Mouse (Mus musculus) frontal cortex, postnatal 14 days (tissue): ENCODE measurements around the gene Slc1a5.

Source experiments
- DNase-seq, 2 experiments: peaks; one replicate each; pipeline ENCODE4 v3.0.0; 2022; ENCODE audit warnings: low spot score in 2 of 2

Gene Slc1a5

DNA sequence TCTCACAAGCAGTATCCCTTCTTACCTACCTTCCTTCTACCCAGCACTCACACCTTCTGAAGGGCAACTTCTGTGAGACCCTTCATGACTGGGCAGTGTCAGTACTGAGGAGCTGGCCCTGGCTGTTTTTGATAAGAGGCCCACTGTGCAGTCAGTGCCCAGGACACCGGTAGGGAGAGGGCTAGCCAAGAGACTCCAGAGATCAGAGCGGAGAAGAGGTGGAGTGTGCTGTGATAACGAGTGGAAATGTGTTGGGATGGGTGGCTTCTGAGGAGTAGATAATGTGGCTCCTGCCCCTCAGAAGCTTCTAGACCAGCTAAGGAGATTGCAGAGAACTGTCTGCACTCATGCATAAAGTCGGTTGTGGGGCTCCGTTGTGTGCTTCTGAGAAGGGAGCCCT, 38.7 kb downstream of the Slc1a5 start:
- DNase-seq, result no peak

- no peak for DNase-seq
Observed at GRCm38 (mm10) chr7:16820271-16820763, 39.2 kb downstream of the Slc1a5 start.

GRCm38 (mm10) chr7:16821091-16821490, 40.0 kb downstream of the Slc1a5 start:
- DNase-seq, result no peak

DNA sequence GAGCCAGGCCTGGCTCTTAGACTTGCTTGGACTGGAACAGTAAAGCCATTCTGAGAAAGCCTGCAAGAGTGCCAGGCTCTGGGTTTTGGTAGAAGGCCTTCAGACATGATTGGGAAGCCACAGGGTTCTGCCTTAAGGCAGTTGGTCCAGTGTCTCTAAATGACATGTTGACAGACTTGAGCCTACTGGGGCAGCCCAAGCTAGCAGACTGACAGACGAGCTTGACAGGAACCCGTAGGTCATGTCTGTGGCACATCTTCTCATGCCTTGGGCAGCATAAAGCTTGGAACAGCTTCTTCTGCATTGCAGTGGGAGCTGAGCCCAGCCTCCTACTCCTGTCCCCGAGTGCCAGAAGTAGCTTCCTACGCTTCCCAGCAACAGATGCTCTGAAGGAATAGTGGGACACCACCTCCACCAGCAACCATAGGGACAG, 40.5 kb downstream of the Slc1a5 start:
- DNase-seq, result no peak

GRCm38 (mm10) chr7:16823734-16824133, 42.6 kb downstream of the Slc1a5 start:
- DNase-seq, result peak in 1 of 2 experiments; percentile 64

DNA sequence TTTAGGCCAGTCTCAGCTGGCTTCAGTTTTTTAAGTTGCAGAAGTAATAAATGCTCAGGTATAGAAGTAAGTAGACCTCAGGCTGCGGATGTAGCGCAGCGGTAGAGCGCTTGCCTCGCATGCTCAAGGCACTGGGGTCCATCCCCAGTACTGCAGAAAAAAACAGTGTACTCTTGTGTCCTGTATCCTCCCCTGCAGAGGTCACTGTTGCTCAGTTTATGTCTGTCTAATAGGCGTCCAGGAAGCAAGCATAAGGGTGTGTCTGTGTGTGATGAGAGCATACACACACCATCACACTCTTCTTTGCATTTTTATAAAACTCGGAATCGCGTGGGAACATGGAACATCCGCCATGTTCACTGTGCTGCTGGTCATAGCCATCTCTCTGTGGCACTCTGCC, 44.6 kb downstream of the Slc1a5 start:
- no peak for DNase-seq

DNA sequence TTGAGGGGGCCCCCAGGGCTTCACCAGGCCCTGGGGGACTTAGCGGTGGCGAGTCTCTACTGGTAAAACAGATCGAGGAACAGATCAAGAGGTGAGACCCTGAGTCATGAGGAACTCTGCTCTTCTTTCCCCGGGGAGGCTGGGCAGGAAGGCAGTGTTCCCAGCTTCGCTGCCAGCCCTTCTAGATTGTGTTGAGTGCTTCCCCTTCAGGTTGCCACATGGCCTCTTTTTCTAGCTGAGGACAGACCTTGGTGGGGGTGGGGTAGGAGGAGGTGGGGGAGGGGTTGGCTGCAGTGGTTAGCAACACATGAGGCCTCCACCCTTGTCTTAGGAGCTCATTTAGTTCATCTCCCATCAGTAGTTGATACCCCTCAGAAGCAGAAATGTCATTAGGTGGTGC, 45.4 kb downstream of the Slc1a5 start:
- DNase-seq, result no peak

DNA sequence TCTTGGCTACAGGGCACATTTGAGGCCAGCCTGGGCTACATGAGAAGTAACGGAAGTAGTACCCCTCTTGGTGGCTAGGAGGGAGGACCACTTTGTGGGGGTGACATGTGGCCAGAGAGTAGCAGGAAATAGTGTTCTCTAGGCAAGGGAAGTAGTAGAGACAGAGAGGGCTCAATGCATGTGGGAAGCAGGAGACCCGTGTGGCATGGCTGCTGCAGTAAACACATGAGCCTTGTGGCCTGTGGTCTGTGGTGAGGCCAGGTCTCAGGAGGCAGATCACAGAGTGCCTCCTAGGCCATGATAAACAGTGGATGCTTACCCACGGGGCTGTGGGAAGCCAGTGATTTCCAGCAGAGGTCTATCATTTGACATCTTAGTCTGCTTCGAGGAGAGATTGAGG, 46.1 kb downstream of the Slc1a5 start:
- no peak for DNase-seq

DNA sequence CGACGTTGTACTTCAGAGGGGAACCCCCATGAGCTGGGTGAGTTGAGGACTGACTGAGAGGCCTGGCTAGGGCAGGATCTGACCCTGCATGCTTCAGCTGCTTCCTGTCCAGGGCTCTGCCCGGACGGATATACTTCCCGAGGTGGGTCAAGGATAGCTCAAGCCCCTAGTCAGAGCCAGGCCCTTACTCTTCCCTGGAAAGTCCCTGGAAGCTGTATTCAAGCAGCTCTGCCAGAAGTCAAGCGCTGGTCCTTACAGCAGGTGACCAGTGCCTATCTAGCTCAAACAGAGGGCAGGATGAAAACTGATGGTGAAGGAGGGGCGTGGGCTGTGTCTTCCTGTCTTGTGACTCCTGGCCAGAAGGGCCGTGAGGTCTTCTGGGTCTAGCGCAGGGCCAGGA, 49.3 kb downstream of the Slc1a5 start:
- no peak for DNase-seq

- DNase-seq, result no peak
Observed at GRCm38 (mm10) chr7:16837916-16838803, 57.0 kb downstream of the Slc1a5 start.

GRCm38 (mm10) chr7:16838804-16839426, 57.8 kb downstream of the Slc1a5 start:
- no peak for DNase-seq

DNA sequence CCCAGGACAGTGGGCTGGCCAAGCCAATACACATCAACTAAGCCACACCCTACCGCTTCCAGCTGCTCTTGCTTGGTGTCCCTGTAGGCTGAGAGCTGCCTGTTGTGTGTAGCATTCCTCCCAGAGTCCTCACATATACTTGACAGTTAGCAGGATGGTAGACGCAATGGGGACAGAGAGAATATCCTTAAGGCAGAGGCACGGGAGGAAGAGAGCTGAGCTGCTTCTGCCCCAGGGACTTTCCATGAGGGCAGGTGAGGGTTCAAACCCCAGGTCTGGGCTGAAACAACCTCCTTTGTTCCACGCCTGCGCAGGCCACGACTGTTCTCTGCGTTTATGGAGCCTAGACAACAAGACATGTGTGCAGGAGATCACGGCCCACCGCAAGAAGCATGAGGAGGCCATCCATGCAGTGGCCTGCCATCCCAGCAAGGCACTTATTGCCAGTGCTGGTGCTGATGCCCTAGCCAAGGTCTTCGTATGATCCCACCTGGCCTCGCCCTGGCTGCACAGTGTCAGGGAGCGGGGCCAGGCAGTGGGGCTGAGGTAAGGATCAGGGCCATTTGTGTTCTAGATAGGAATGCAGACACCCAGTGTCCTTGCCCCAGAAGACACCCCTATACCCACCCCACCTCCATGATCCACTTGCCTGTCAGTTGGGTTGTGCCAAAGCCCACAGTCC, 58.4 kb downstream of the Slc1a5 start:
- DNase-seq, result no peak

DNA sequence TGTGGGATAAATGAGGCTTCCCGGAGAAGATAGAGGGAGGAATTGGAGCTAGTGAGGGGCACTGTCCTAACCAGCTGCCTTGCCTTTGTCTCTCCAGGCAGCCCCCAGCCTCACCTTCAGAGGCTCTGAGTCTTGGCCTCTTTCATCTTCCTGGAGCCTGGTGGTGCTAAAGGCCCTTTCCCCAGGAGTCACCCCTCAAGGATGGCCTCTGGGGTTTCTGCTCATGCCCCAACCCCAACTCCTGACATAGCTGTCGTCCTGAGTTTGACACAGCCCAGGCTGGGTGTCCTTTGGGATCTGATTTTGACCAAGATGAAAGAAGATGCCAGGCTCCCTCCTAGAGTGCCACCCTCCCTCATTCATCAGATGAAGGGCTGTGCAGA, 59.0 kb downstream of the Slc1a5 start:
- DNase-seq, result no peak

- no peak for DNase-seq
Observed at GRCm38 (mm10) chr7:16841078-16841477, 59.9 kb downstream of the Slc1a5 start.

GRCm38 (mm10) chr7:16841561-16842560, 60.7 kb downstream of the Slc1a5 start:
- no peak for DNase-seq

- peak; percentile 78 to 84 for DNase-seq
Observed at GRCm38 (mm10) chr7:16842645-16843063, 61.5 kb downstream of the Slc1a5 start, which contains the start of gene Prkd2. Gene Prkd2, plus strand, starts transcription at chr7:16842902.

- DNase-seq, result no peak
Observed at GRCm38 (mm10) chr7:16843441-16844171, 62.5 kb downstream of the Slc1a5 start.

GRCm38 (mm10) chr7:16844696-16845071, 63.5 kb downstream of the Slc1a5 start:
- DNase-seq, result no peak

DNA sequence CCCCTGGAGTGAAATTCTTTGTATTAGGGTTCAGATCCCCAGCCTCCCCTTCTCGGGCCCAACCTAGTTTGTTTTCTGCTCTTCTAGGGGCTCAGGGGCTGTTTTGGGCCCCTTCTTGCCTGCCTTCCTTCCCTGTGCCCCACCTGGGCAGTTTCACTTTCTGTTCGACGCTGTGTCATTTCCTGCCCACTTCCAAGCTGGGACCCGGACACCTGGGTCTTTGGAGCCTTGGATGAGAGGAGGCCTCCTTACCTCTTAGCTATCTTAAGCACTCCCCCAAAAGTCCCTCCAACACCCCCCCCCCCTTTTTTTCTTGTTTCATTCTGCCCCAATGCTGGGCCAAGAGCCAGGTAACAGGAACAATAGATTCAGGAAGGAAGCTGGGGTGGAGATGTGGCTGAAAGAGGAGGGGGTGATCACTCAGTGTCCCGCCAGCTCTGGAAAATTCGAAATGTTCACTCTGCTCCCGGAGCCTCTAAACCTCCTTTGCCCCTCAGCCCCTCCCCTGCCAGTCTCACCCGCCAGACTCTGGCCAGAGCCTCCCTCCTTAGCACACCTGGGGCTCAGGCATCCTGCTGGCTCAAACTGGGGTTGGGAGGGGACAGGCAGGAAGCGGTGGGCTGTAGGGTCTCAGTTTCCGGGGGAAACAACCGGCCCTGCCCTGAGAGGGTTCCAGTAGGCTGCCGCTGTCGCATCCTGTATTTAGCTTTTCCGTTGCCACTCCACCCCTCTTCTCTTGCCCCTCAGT, 64.1 kb downstream of the Slc1a5 start:
- DNase-seq, result no peak

GRCm38 (mm10) chr7:16845820-16846167, 64.7 kb downstream of the Slc1a5 start:
- no peak for DNase-seq
